Mouse (Mus musculus) forebrain, embryonic 11.5 days (tissue): ENCODE measurements around the gene Plce1. TPM values are rescaled to one million over a fixed set of nuclear protein-coding genes. Genes with fewer than 3 reads are reported as not detected.
"Not testable (repeated sequence)": the region's sequence is repeated elsewhere in the genome, so short reads cannot be mapped to it uniquely, and the experiment has no call there.

Experiments used
- ATAC-seq: fragments of 200-750 bp; cut with Nextera tagmentation; replicated peaks from 2 replicates; pipeline ENCODE4 v1.8.0; 2017; ENCODE audit warnings: moderate TSS enrichment; ENCODE audit not compliant: low FRiP score
- DNase-seq: peaks from one replicate; pipeline ENCODE4 v3.0.0-alpha.2; 2017; ENCODE audit warnings: low spot score
- H3K27ac ChIP-seq: fragments of 300-500 bp; sonication (generic); 2 replicates; pipeline ENCODE4 v1.5.1; 2014; ENCODE audit warnings: low read depth, low read length
- H3K27me3 ChIP-seq: fragments of 300-500 bp; sonication (generic); 2 replicates; pipeline ENCODE4 v1.6.1; 2014; ENCODE audit warnings: mild to moderate bottlenecking, low read length, mixed read lengths; ENCODE audit not compliant: control insufficient read depth, insufficient read depth
- H3K36me3 ChIP-seq: fragments of 300-500 bp; sonication (generic); 2 replicates; pipeline ENCODE4 v1.6.1; 2014; ENCODE audit warnings: mild to moderate bottlenecking, low read length, moderate library complexity, mixed read lengths; ENCODE audit not compliant: control insufficient read depth, insufficient read depth
- H3K4me1 ChIP-seq: fragments of 300-500 bp; sonication (generic); replicated peaks from 2 replicates; pipeline ENCODE4 v1.6.1; 2014; ENCODE audit warnings: low read length, mixed read lengths; ENCODE audit not compliant: control insufficient read depth, insufficient read depth
- H3K4me2 ChIP-seq: fragments of 300-500 bp; sonication (generic); 2 replicates; pipeline ENCODE4 v1.6.1; 2014; ENCODE audit warnings: low read depth, mild to moderate bottlenecking, low read length, moderate library complexity, mixed read lengths; ENCODE audit not compliant: severe bottlenecking
- H3K4me3 ChIP-seq: fragments of 300-500 bp; sonication (generic); 2 replicates; pipeline ENCODE4 v1.5.1; 2014; ENCODE audit warnings: low read depth, low read length
- H3K9ac ChIP-seq: fragments of 300-500 bp; sonication (generic); 2 replicates; pipeline ENCODE4 v1.6.1; 2014; ENCODE audit warnings: low read length
- H3K9me3 ChIP-seq: fragments of 300-500 bp; sonication (generic); 2 replicates; pipeline ENCODE4 v1.6.1; 2016; ENCODE audit warnings: low read length, mixed read lengths; ENCODE audit not compliant: control insufficient read depth
- WGBS: fragments of 180-500 bp; shearing (Covaris S2); extraction: QIAGEN DNeasy Blood & Tissue Kit; methylation state at CpG from one replicate; pipeline ENCODE4 v1.1.7; 2014; 5-methylcytosine and 5-hydroxymethylcytosine counted together
- polyA plus RNA-seq: library from polyadenylated mRNA; unstranded; fragments of >200 nt; fragmentation: Nextera tagmentation; extraction: Ambion mirVana; gene quantifications from 2 replicates; pipeline ENCODE4 v1.2.1, GENCODE M21; 2014

Gene Plce1
- polyA plus RNA-seq, 1 experiment from 2014 or later: 4.4 TPM

DNA sequence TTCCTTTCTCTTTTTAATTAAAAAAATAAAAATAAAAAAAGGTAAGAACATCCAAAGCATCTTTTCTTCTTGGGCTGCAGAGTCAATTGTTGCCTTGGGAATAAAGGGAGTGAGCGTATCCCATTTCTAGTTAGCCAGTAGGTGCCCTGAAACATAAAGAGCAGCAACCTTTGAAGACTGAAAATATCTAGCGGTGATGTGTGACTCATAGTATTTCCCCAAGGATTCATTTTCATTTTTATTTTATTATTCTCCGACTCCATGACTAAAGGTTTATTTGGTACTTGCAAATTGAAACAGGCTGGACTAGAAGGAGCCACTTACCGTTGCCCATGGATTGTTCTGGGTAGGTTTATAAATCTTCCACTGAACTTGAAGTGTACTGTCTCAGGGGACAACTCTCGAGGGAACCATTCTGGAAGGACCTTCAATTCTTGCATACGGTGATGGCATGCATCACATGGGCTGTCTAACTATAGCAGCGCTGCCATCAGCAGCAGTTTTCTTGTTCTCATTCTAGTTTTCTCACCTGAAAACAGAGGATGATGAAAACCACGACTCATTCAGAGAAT lies 68.7 kb downstream of the Plce1 start:
- H3K4me3 ChIP-seq: no peak overlapping the region
- 89% methylated on average over 8 of the region's 8 CpGs for WGBS
- no peaks in the 10 kb centered on the region for H3K9me3 ChIP-seq

DNA sequence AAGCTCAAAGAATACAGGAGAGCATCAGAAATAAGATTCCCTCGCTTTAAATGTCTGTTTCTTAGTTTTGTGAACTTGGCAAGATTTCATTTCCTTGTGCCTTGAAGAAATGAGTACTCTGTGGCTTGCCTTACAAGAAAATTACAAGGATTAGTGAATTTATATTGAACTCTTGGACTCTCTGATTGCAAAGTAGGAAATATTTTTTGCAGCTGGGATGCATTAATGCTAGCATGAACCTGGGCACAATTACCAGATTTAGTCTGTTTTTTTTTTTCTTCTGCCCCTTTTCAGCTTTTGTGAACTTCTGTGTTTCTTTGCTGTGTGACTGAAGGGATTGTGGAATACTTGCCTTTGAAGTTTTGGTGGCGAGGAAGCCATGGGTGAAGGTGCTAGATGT lies 72.6 kb downstream of the Plce1 start:
- H3K27ac ChIP-seq: no peak overlapping the region
- WGBS: 87% methylated on average over 2 of the region's 2 CpGs
- H3K9me3 ChIP-seq: no peaks in the 10 kb centered on the region
- no peak overlapping the region for H3K4me3 ChIP-seq
- no peak overlapping the region for H3K9ac ChIP-seq
- DNase-seq (no peak), ATAC-seq (no peak)
- no peak overlapping the region for H3K4me2 ChIP-seq
- H3K27me3 ChIP-seq: no peaks in the 10 kb centered on the region
- no peaks in the 10 kb centered on the region for H3K36me3 ChIP-seq
- no peaks in the 10 kb centered on the region for H3K4me1 ChIP-seq

More for the DNA sequence above, 68.7 kb downstream of the Plce1 start:
- no peak overlapping the region for H3K9ac ChIP-seq
- no peaks in the 10 kb centered on the region for H3K4me1 ChIP-seq
- no peak for DNase-seq
- H3K27ac ChIP-seq: no peak overlapping the region
- H3K27me3 ChIP-seq: no peaks in the 10 kb centered on the region
- no peaks in the 10 kb centered on the region for H3K36me3 ChIP-seq
- H3K4me2 ChIP-seq: no peak overlapping the region
- ATAC-seq: no peak

DNA sequence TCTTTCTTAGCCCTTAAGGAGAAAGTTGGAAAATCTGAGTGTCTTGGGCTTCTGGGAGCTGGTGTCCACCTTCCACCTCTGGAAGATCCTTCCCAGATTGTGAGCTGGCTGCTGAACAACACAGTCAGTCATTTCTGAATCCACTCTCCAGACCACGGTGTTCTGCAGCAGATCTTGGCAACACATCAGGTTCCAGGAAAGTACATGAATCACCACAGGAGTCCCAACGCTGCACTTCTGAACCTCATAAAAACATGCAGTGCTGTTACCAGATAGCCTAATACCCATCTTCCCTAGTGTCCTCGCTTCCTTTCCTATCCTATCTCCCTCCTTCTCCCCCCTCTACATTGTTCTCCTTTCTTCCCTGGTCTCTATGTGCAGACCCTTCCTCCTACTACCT lies 74.5 kb downstream of the Plce1 start:
- Histone ChIP-seq H3K27ac (no peak overlapping the region), H3K4me2 (no peak overlapping the region), H3K4me1 (no peaks in the 10 kb centered on the region), H3K36me3 (no peaks in the 10 kb centered on the region), H3K9ac (no peak overlapping the region), H3K9me3 (no peaks in the 10 kb centered on the region), H3K4me3 (no peak overlapping the region), H3K27me3 (no peaks in the 10 kb centered on the region)
- DNase-seq (no peak), ATAC-seq (no peak)
- 93% methylated on average over 3 of the region's 3 CpGs for WGBS

DNA sequence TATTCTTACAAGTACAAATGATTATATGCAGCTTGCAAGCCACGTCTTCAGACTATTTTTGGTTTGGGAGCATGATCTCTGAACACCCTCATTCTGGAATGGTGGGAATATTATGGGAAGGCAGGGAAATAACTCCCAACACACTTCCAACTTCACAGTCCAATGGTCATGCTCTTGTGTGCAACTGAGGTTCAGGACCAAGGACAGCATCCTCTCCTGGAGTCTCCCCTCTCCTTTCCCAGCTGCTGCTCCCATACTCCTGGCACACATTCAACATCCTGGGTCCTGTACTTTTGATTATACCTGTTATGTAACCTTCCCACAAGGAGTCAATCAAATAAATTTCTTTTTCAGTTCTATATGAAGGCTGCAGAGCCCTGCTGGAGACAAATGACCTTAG lies 77.9 kb downstream of the Plce1 start:
- H3K36me3 ChIP-seq: no peaks in the 10 kb centered on the region
- H3K4me1 ChIP-seq: no peaks in the 10 kb centered on the region
- no peak overlapping the region for H3K27ac ChIP-seq
- no peak overlapping the region for H3K9ac ChIP-seq
- H3K9me3 ChIP-seq: no peaks in the 10 kb centered on the region
- no peak for ATAC-seq
- peak; percentile 53 for DNase-seq
- no peaks in the 10 kb centered on the region for H3K27me3 ChIP-seq
- no peak overlapping the region for H3K4me2 ChIP-seq
- WGBS: 56% methylated on average over 1 of the region's 1 CpGs
- H3K4me3 ChIP-seq: no peak overlapping the region

DNA sequence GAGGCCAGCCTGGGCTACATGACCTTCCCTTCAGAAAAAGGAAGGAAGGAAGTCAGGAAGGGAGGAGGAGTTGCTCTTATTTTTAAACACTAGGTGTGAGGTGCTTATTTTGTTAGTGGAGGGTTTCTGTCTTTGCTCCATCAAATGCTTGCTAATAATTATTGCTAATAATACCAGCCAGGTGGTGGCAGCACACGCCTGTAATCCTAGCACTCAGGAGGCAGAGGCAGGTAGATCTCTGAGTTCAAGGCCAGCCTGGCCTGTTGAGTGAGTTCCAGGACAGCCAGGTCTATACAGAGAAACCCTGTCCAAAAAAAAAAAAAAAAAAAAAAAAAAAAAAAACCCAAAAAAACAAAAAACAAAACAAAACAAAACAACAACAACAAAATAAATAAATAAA lies 81.0 kb downstream of the Plce1 start:
- whole genome bisulfite sequencing: 81% methylated on average over 1 of the region's 1 CpGs
- ATAC-seq, H3K27me3 ChIP-seq: not testable (repeated sequence)

DNA sequence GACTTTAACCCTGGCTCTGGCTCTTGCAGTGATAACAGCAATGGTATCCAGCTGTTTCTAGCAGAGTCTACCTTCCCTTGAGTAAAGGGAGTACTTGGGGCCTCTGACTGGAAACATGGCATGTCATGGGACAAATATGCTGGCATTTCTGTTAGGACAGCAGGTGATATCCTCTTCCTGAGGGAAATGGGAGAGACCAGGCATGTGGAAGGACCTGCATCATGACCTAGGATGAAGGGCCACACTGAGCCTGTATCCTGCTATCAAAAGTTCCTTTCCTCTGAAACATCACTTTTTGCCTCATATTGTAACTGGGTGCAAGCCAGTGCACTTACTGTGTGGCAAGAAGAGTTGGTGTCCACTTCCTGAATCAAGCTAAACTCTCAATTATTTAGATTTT lies 85.2 kb downstream of the Plce1 start:
- ATAC-seq (no peak), DNase-seq (no peak)
- Histone ChIP-seq H3K36me3 (no peaks in the 10 kb centered on the region), H3K9ac (no peak overlapping the region), H3K4me2 (no peak overlapping the region), H3K4me1 (peaks cover 3% of the 10 kb centered on the region; the same call in 1 of the 2 replicates), H3K27me3 (no peaks in the 10 kb centered on the region), H3K4me3 (no peak overlapping the region), H3K27ac (no peak overlapping the region), H3K9me3 (no peaks in the 10 kb centered on the region)

More for the DNA sequence above, 81.0 kb downstream of the Plce1 start:
- H3K36me3 ChIP-seq, DNase-seq, H3K4me2 ChIP-seq, H3K9ac ChIP-seq, H3K9me3 ChIP-seq, H3K4me3 ChIP-seq, H3K4me1 ChIP-seq, H3K27ac ChIP-seq: not testable (repeated sequence)

DNA sequence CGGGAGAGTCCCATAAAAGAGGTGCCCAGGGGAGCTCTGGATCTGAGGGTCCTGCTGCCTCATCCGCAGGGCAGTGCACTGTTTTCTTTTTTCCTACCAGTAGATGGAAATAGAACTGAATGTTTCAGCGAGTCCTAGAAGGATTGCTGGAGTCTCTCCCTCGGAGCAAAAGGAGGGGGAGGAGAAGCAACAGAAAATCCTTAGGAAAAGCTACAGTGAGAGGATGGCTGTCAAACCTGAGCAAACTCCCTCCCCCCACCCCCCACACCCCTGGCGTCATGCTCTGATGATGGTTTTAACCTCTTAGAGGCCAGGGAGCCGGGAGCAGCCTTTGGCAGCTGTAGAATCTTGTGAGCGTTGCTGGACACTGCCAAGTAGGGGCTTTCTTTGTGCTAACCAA lies 85.8 kb downstream of the Plce1 start:
- ATAC-seq: no peak

DNA sequence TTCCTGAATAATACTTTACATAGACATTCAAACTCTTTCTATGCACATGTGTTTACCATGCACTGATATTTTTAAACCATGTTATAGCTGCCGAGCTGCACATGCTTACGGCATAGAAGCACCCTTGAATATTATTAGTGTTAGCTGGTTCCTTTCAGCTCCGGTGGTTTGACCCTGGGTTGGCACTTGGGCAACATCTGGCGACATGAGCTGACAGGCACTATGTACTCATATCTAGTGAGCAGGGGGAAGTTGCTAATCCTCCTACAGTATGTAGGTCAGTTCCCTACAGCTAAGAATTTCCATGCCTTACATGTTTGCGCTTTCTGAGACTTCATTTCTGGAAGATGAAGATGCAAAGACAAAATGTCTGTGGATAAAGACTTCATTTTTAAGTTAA lies 86.4 kb downstream of the Plce1 start:
- ATAC-seq (no peak), DNase-seq (no peak)
- Histone ChIP-seq H3K9ac (no peak overlapping the region), H3K27me3 (no peaks in the 10 kb centered on the region), H3K4me2 (no peak overlapping the region), H3K4me1 (peaks cover 3% of the 10 kb centered on the region; the same call in 1 of the 2 replicates), H3K9me3 (no peaks in the 10 kb centered on the region), H3K4me3 (no peak overlapping the region), H3K36me3 (no peaks in the 10 kb centered on the region), H3K27ac (no peak overlapping the region)
- WGBS: 76% methylated on average over 5 of the region's 5 CpGs

More for the DNA sequence above, 85.8 kb downstream of the Plce1 start:
- DNase-seq: no peak
- H3K27ac ChIP-seq: no peak overlapping the region
- no peak overlapping the region for H3K4me2 ChIP-seq
- no peaks in the 10 kb centered on the region for H3K36me3 ChIP-seq
- no peaks in the 10 kb centered on the region for H3K9me3 ChIP-seq
- no peak overlapping the region for H3K4me3 ChIP-seq
- no peak overlapping the region for H3K9ac ChIP-seq
- WGBS: 15% methylated on average over 7 of the region's 7 CpGs
- H3K27me3 ChIP-seq: no peaks in the 10 kb centered on the region
- H3K4me1 ChIP-seq: peaks cover 3% of the 10 kb centered on the region; the same call in 1 of the 2 replicates

DNA sequence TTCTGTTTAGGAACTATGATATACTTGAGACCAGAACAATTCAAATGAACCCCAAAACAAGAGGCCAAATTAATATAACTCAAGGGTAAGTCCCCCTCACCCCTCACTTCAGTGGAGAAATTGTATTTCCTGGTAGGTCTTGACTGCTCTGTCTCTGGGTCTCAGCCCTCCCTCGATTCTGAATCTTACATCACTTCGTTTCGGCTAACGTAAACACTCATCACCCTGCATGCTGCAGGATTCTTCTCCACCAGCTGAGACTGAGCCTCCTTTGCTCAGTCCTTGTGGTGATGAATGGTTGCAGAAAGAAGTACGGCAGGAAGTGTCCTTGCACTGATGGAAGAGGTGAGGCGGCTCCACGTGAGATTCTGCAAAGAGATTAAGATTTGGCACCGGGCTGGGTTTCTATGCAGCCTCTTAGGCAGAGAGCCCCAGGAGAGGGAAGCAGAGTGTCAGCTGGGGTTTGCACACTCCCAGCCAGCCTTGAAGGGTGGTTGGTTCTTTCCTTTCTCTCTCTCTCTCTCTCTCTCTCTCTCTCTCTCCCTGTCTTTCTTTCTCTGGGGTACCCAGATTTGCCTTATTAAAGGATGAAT lies 97.7 kb downstream of the Plce1 start:
- DNase-seq (no peak), ATAC-seq (no peak)
- Histone ChIP-seq H3K9me3 (no peaks in the 10 kb centered on the region), H3K36me3 (no peaks in the 10 kb centered on the region), H3K4me1 (no peaks in the 10 kb centered on the region), H3K27ac (no peak overlapping the region), H3K4me3 (no peak overlapping the region), H3K4me2 (no peak overlapping the region), H3K27me3 (no peaks in the 10 kb centered on the region), H3K9ac (no peak overlapping the region)
- WGBS: 58% methylated on average over 8 of the region's 8 CpGs
